Comparison of ENCODE assay signal across 8 mouse cellular contexts in genomic region chr2:129130776-129131175, GRCm38 (mm10). TPM values are rescaled to one million over a fixed set of nuclear protein-coding genes. Genes with fewer than 3 reads are reported as not detected.
DNase-seq lines count a peak whose midpoint lies in the region; ATAC-seq and TF ChIP-seq lines count a peak whose summit lies in the region.

No protein-coding gene starts in this region.

- peak overlapping the region; percentile 72 for H3K4me3 ChIP-seq in heart, embryonic 15.5 days
- peak overlapping the region; percentile 74 for H3K4me3 ChIP-seq in G1E (ENCODE audit: low read depth, low read length)
- H3K4me3 ChIP-seq in hindbrain, embryonic 13.5 days: peak overlapping the region; percentile 65; the same call in 1 of the 2 replicates
- H3K4me3 ChIP-seq in midbrain, embryonic 13.5 days (replicated peaks): peak overlapping the region; percentile 65; the same call in 1 of the 2 replicates

- peak overlapping the region; percentile 82 for H3K4me2 ChIP-seq in heart, embryonic 15.5 days
- peak overlapping the region; percentile 83 for H3K4me2 ChIP-seq in hindbrain, embryonic 13.5 days
- peak overlapping the region; percentile 84 for H3K4me2 ChIP-seq in midbrain, embryonic 13.5 days (replicated peaks)

- no peak overlapping the region for H3K9ac ChIP-seq in heart, embryonic 15.5 days
- peak overlapping the region; percentile 77 for H3K9ac ChIP-seq in hindbrain, embryonic 13.5 days
- H3K9ac ChIP-seq in midbrain, embryonic 13.5 days (replicated peaks): peak overlapping the region; percentile 73; the same call in 1 of the 2 replicates

- no peak for DNase-seq in heart, postnatal 25 days (ENCODE audit: low spot score)
- no peak for DNase-seq in G1E (ENCODE audit: low spot score)
- no peak for DNase-seq in spleen, adult 12 weeks (ENCODE audit: low spot score)
- no peak for DNase-seq in adrenal gland, postnatal 36 days
- DNase-seq in kidney, postnatal 14 days: no peak

- peaks cover 11% of the 10 kb centered on the region for H3K4me1 ChIP-seq in heart, embryonic 15.5 days (replicated peaks)
- H3K4me1 ChIP-seq in G1E (ENCODE audit: insufficient read depth, low read depth, low read length): peaks cover 33% of the 10 kb centered on the region
- peaks cover 19% of the 10 kb centered on the region for H3K4me1 ChIP-seq in hindbrain, embryonic 13.5 days (replicated peaks)
- H3K4me1 ChIP-seq in midbrain, embryonic 13.5 days (replicated peaks): peaks cover 23% of the 10 kb centered on the region

- 0 out of 2 replicates have a peak overlapping the region, but pooled peaks have one; percentile 93 for H3K27ac ChIP-seq in heart, embryonic 15.5 days
- H3K27ac ChIP-seq in hindbrain, embryonic 13.5 days: peak overlapping the region; percentile 90; the same call in 1 of the 2 replicates
- no peak overlapping the region for H3K27ac ChIP-seq in midbrain, embryonic 13.5 days

- no peak for TF ChIP-seq CTCF in G1E (IDR thresholded peaks at IDR 0.05; ENCODE audit: low read depth, low read length)

- no peaks in the 10 kb centered on the region for H3K9me3 ChIP-seq in heart, embryonic 15.5 days (replicated peaks)
- no peaks in the 10 kb centered on the region for H3K9me3 ChIP-seq in G1E (replicated peaks)
- H3K9me3 ChIP-seq in hindbrain, embryonic 13.5 days: peaks cover 9% of the 10 kb centered on the region
- peaks cover 11% of the 10 kb centered on the region for H3K9me3 ChIP-seq in midbrain, embryonic 13.5 days

- peaks cover 31% of the 10 kb centered on the region for H3K36me3 ChIP-seq in heart, embryonic 15.5 days
- peaks cover 66% of the 10 kb centered on the region for H3K36me3 ChIP-seq in G1E (replicated peaks)
- peaks cover 43% of the 10 kb centered on the region for H3K36me3 ChIP-seq in hindbrain, embryonic 13.5 days
- H3K36me3 ChIP-seq in midbrain, embryonic 13.5 days: peaks cover 39% of the 10 kb centered on the region

- intact Hi-C loops in heart, postnatal 25 days (cut with DNase I): loop anchor here (5.0 kb wide), 1 partner anchor 127 kb away; no protein-coding TSS in a partner anchor

- no peak for ATAC-seq in heart, embryonic 15.5 days (replicated peaks; ENCODE audit: insufficient number of reproducible peaks, insufficient read depth, low FRiP score, low read depth)
- ATAC-seq in G1E (ENCODE audit: extremely low read depth, insufficient number of reproducible peaks, low FRiP score, poor library complexity, severe bottlenecking): no peak
- no peak for ATAC-seq in hindbrain, embryonic 13.5 days (ENCODE audit: low FRiP score)
- ATAC-seq in midbrain, embryonic 13.5 days: no peak

- WGBS in heart, embryonic 15.5 days: 96% methylated on average over 2 of the region's 2 CpGs
- 100% methylated on average over 2 of the region's 2 CpGs for WGBS in hindbrain, embryonic 13.5 days
- 94% methylated on average over 2 of the region's 2 CpGs for WGBS in midbrain, embryonic 13.5 days

- H3K27me3 ChIP-seq in heart, embryonic 15.5 days: no peaks in the 10 kb centered on the region
- no peaks in the 10 kb centered on the region for H3K27me3 ChIP-seq in G1E (ENCODE audit: insufficient read depth, low read length)
- H3K27me3 ChIP-seq in hindbrain, embryonic 13.5 days: no peaks in the 10 kb centered on the region
- H3K27me3 ChIP-seq in midbrain, embryonic 13.5 days: no peaks in the 10 kb centered on the region

RNA-seq across cellular contexts. Expression of gene Chchd5, which starts 1.3 kb away (rescaled TPM):
- 17.0 and 18.5 TPM in 2 replicates for polyA plus RNA-seq in heart, embryonic 15.5 days (2015; fragmentation: Nextera tagmentation; extraction: Ambion mirVana)
- 10 to 100 TPM; 10.0 to 10.1 TPM for total RNA-seq in heart, postnatal 25 days (2021)
- total RNA-seq in G1E (2014; fragmentation: Nextera tagmentation): 65.3 and 70.6 TPM in 2 replicates
- total RNA-seq in G1E (2017): 33.9 and 39.1 TPM in 2 replicates
- polyA plus RNA-seq in G1E (2012): 9.0 and 63.3 TPM in 2 replicates
- polyA plus RNA-seq in hindbrain, embryonic 13.5 days (2015; fragmentation: Nextera tagmentation; extraction: Ambion mirVana): 24.4 and 24.5 TPM in 2 replicates
- 29.2 and 30.4 TPM in 2 replicates for polyA plus RNA-seq in midbrain, embryonic 13.5 days (2015; fragmentation: Nextera tagmentation; extraction: Ambion mirVana)
- total RNA-seq in adrenal gland, postnatal 36 days (2021): 10 to 100 TPM; 17.0 to 23.4 TPM

RNA-seq across cellular contexts. Expression of gene Polr1b, which starts 30.0 kb away (rescaled TPM):
- polyA plus RNA-seq in heart, embryonic 15.5 days (2015; fragmentation: Nextera tagmentation; extraction: Ambion mirVana): 11.6 and 16.3 TPM in 2 replicates
- total RNA-seq in heart, postnatal 25 days (2021): 10 to 100 TPM; 10.3 to 11.3 TPM
- 29.3 and 40.5 TPM in 2 replicates for total RNA-seq in G1E (2014; fragmentation: Nextera tagmentation)
- total RNA-seq in G1E (2017): 40.0 and 42.6 TPM in 2 replicates
- 22.5 and 25.3 TPM in 2 replicates for polyA plus RNA-seq in G1E (2012)
- 15.4 and 19.3 TPM in 2 replicates for polyA plus RNA-seq in hindbrain, embryonic 13.5 days (2015; fragmentation: Nextera tagmentation; extraction: Ambion mirVana)
- 18.3 and 20.2 TPM in 2 replicates for polyA plus RNA-seq in midbrain, embryonic 13.5 days (2015; fragmentation: Nextera tagmentation; extraction: Ambion mirVana)
- total RNA-seq in adrenal gland, postnatal 36 days (2021): 10 to 100 TPM; 14.4 to 19.8 TPM
